Mouse (Mus musculus): ENCODE measurements around the gene Chrdl2. TPM values are rescaled to one million over a fixed set of nuclear protein-coding genes. Genes with fewer than 3 reads are reported as not detected.

Chrdl2 gene
- polyA plus RNA-seq (2014; fragmentation: Illumina TruSeq; extraction: RNeasy Lipid Tissue Mini Kit (QIAGEN cat#74804); ENCODE audit: low read depth, low replicate concordance) = not detected

GRCm38 (mm10) chr7:100005790-100006189, at the start of gene Chrdl2:
Gene Chrdl2 (plus strand): TSS chr7:100006172.

DNA sequence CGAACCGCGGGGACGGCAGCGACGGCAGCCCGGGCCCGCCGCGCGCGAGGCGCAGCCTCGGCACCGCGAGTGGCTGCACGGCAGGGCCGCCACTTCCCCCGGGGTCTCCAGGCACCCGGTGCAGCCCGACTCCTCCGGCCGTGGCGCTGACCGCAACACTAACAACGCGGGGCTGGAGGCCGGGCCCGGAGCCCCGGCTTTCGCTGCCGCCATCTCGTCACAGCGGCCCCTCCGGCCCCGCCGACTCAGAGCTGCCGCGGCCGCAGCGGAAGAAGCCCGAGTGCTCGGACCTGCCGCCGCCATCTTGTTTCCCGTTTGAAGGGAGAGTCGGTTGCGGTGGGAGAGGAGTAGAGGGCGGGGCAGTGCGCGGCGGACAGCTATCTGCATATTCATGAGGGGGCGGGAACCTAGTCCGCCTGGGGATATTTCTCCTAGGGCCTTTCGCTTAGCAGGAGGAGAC, 25.8 kb upstream of the Chrdl2 start, which contains the start of gene Rnf169:
TSS of gene Rnf169 (minus strand) at position 317 of the 460 bp plus-strand sequence.

Other genes with a start within 250 kb of the Chrdl2 start
- gene Olfr521, start 242.7 kb upstream of the Chrdl2 start, polyA plus RNA-seq (2014; fragmentation: Illumina TruSeq; extraction: RNeasy Lipid Tissue Mini Kit (QIAGEN cat#74804); ENCODE audit: low read depth, low replicate concordance) = not detected
- gene Neu3, start 177.8 kb upstream of the Chrdl2 start, polyA plus RNA-seq (2014; fragmentation: Illumina TruSeq; extraction: RNeasy Lipid Tissue Mini Kit (QIAGEN cat#74804); ENCODE audit: low read depth, low replicate concordance) = 3.9 TPM
- gene Xrra1, start 147.1 kb upstream of the Chrdl2 start, polyA plus RNA-seq (2014; fragmentation: Illumina TruSeq; extraction: RNeasy Lipid Tissue Mini Kit (QIAGEN cat#74804); ENCODE audit: low read depth, low replicate concordance) = not detected
- 172 TPM for gene Spcs2, start 142.7 kb upstream of the Chrdl2 start, polyA plus RNA-seq (2014; fragmentation: Illumina TruSeq; extraction: RNeasy Lipid Tissue Mini Kit (QIAGEN cat#74804); ENCODE audit: low read depth, low replicate concordance)
- 9.4 TPM for gene Rnf169, start 25.7 kb upstream of the Chrdl2 start, polyA plus RNA-seq (2014; fragmentation: Illumina TruSeq; extraction: RNeasy Lipid Tissue Mini Kit (QIAGEN cat#74804); ENCODE audit: low read depth, low replicate concordance)
- 15.8 TPM for gene Pold3, start 115.4 kb downstream of the Chrdl2 start, polyA plus RNA-seq (2014; fragmentation: Illumina TruSeq; extraction: RNeasy Lipid Tissue Mini Kit (QIAGEN cat#74804); ENCODE audit: low read depth, low replicate concordance)
- gene Lipt2, start 153.1 kb downstream of the Chrdl2 start, polyA plus RNA-seq (2014; fragmentation: Illumina TruSeq; extraction: RNeasy Lipid Tissue Mini Kit (QIAGEN cat#74804); ENCODE audit: low read depth, low replicate concordance) = 6.1 TPM
- 1.8 TPM for gene Kcne3, start 170.3 kb downstream of the Chrdl2 start, polyA plus RNA-seq (2014; fragmentation: Illumina TruSeq; extraction: RNeasy Lipid Tissue Mini Kit (QIAGEN cat#74804); ENCODE audit: low read depth, low replicate concordance)
- 5.5 TPM for gene Pgm2l1, start 221.2 kb downstream of the Chrdl2 start, polyA plus RNA-seq (2014; fragmentation: Illumina TruSeq; extraction: RNeasy Lipid Tissue Mini Kit (QIAGEN cat#74804); ENCODE audit: low read depth, low replicate concordance)